Mouse (Mus musculus) ES-E14 (cell line): Measurements from ENCODE around the gene Tpcn2. TPM values are rescaled to one million over a fixed set of nuclear protein-coding genes. Genes with fewer than 3 reads are reported as not detected.

Source experiments
- DNase-seq: peaks from one replicate; pipeline ENCODE4 v3.0.0-alpha.2; 2013; ENCODE audit warnings: low read depth, low spot score
- H3K27ac ChIP-seq: 2 replicates; pipeline ENCODE4 v1.5.1; 2012; ENCODE audit warnings: low read depth, mild to moderate bottlenecking, low read length, moderate library complexity, mixed read lengths; ENCODE audit not compliant: poor library complexity, insufficient read depth, severe bottlenecking
- H3K36me3 ChIP-seq: 2 replicates; pipeline ENCODE4 v1.6.1; 2012; ENCODE audit warnings: mild to moderate bottlenecking, low read length, moderate library complexity, mixed read lengths; ENCODE audit not compliant: control insufficient read depth, poor library complexity, insufficient read depth, severe bottlenecking
- H3K4me1 ChIP-seq, 2 experiments: fragments of 150-350 bp in 1 of 2; sonication (generic) in 1 of 2; 2 replicates each; pipeline ENCODE4 v1.6.1; 2012; ENCODE audit warnings: low read length in 2 of 2, mild to moderate bottlenecking in 1 of 2, mixed read lengths in 1 of 2; ENCODE audit not compliant: control insufficient read depth in 2 of 2, insufficient read depth in 2 of 2, poor library complexity in 1 of 2
- H3K4me3 ChIP-seq, 2 experiments: fragments of 150-350 bp in 1 of 2; sonication (generic) in 1 of 2; 2 replicates each; pipeline ENCODE4 v1.5.1; 2012; ENCODE audit warnings: low read length in 2 of 2, low read depth in 1 of 2, mild to moderate bottlenecking in 1 of 2, mixed read lengths in 1 of 2; ENCODE audit not compliant: insufficient read depth in 1 of 2, poor library complexity in 1 of 2, severe bottlenecking in 1 of 2
- H3K9ac ChIP-seq: 2 replicates; pipeline ENCODE4 v1.6.1; 2012; ENCODE audit warnings: low read depth, mild to moderate bottlenecking, low read length, mixed read lengths; ENCODE audit not compliant: poor library complexity, insufficient read depth, severe bottlenecking
- H3K9me3 ChIP-seq: fragments of 150-350 bp; sonication (generic); 2 replicates; pipeline ENCODE4 v1.6.1; 2012; ENCODE audit warnings: low read depth, mild to moderate bottlenecking, low read length; ENCODE audit not compliant: control insufficient read depth, insufficient read depth
- CHD2 ChIP-seq: IDR thresholded peaks from 2 replicates; pipeline ENCODE4 v1.6.1; 2014; ENCODE audit warnings: mild to moderate bottlenecking, low read depth, low read length, inconsistent platforms
- HCFC1 ChIP-seq: IDR thresholded peaks from 2 replicates; pipeline ENCODE4 v1.6.1; 2012; ENCODE audit warnings: low read length, inconsistent platforms, borderline replicate concordance; ENCODE audit not compliant: insufficient read depth
- MAFK ChIP-seq: IDR thresholded peaks from 2 replicates; pipeline ENCODE4 v1.6.1; 2014; ENCODE audit warnings: mild to moderate bottlenecking, low read depth, low read length, inconsistent platforms; ENCODE audit not compliant: insufficient read depth
- ZC3H11A ChIP-seq: IDR thresholded peaks from 2 replicates; pipeline ENCODE4 v1.6.1; 2012; ENCODE audit warnings: low read depth, mild to moderate bottlenecking, inconsistent platforms, low read length, borderline replicate concordance
- ZNF384 ChIP-seq: IDR thresholded peaks from 2 replicates; pipeline ENCODE4 v1.6.1; 2012; ENCODE audit warnings: low read depth, low read length, inconsistent platforms
- in situ Hi-C, 2 experiments: fragments of 600-800 bp; cut with MboI; formaldehyde crosslinking; loops; one replicate each; pipeline ENCODE4 v1.15.1; 2025; ENCODE audit warnings: low sequenced_read_pairs in 2 of 2, inconsistent platforms in 1 of 2; ENCODE audit not compliant: unreplicated experiment in 2 of 2
- total RNA-seq: library from RNA; depleted of rRNA; stranded (reverse); fragments of 300-350 nt; gene quantifications from 2 replicates; pipeline ENCODE4 v1.2.3, GENCODE M21; 2012

Tpcn2 gene
- total RNA-seq, 1 experiment, result 10.1 TPM

DNA sequence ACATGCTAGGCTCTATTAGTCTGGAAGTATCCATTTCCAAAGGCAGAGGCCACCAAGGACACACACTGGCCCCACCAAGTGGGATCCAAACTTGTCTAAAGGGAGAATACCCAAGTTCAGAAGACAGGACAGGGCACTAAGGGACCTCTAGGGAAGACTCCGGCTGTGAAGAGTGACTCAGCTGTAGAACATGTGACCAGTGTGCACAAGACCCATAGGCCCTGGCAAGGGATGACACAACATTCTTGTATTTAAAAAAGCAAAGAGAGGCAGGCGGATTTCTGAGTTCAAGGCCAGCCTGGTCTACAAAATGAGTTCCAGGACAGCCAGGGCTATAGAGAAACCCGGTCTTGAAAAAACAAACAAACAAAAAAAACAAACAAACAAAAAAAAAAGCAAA is 8.3 kb downstream of the Tpcn2 start:
- in situ Hi-C loops, result no loop called here
- Histone ChIP-seq H3K4me1 (no peaks in the 10 kb centered on the region), H3K9me3 (no peaks in the 10 kb centered on the region), H3K36me3 (peaks cover 44% of the 10 kb centered on the region), H3K27ac (no peak overlapping the region), H3K4me3 (no peak overlapping the region), H3K9ac (no peak overlapping the region)
- DNase-seq, result no peak
- TF ChIP-seq MAFK (no peak), ZNF384 (no peak), HCFC1 (no peak), ZC3H11A (no peak), CHD2 (no peak)

- Histone ChIP-seq H3K4me3 (no peak overlapping the region), H3K9me3 (no peaks in the 10 kb centered on the region), H3K4me1 (no peaks in the 10 kb centered on the region), H3K27ac (no peak overlapping the region), H3K9ac (no peak overlapping the region), H3K36me3 (peaks cover 28% of the 10 kb centered on the region)
- no peak for DNase-seq
- in situ Hi-C loops, result no loop called here
- TF ChIP-seq ZNF384, result no peak
- TF ChIP-seq MAFK, result no peak
- TF ChIP-seq CHD2, result no peak
- no peak for TF ChIP-seq HCFC1
- no peak for TF ChIP-seq ZC3H11A
These were observed 12.9 kb downstream of the Tpcn2 start for GRCm38 (mm10) chr7:145270955-145271354.

DNA sequence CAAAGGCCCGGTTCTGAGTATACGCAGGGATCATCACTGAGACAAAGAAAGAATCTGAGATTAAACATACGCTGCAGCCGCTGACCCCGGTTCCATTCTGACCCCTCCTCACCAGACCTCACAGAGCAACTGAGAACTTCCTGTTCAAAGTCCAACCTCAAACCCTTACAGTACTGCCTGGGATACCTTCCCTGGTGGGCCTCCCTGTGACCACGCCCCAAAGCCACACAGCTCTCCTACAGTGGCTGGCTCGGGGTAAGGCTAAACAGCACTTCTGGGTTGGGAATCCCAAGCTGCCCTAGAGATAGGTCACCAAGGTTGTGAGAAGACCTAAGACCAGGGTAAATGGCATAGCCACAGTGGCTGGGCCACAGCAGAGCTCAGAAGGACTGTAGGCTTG is 14.9 kb downstream of the Tpcn2 start:
- in situ Hi-C loops, result no loop called here
- H3K36me3 ChIP-seq, result peaks cover 28% of the 10 kb centered on the region
- TF ChIP-seq ZC3H11A (no peak), CHD2 (no peak), HCFC1 (no peak), MAFK (no peak), ZNF384 (no peak)

GRCm38 (mm10) chr7:145266011-145266410 is 17.8 kb downstream of the Tpcn2 start:
- TF ChIP-seq CHD2 (no peak), ZNF384 (no peak), MAFK (no peak), HCFC1 (no peak), ZC3H11A (no peak)
- no peak overlapping the region for H3K4me3 ChIP-seq
- in situ Hi-C loops, result no loop called here
- H3K9ac ChIP-seq, result no peak overlapping the region
- no peak overlapping the region for H3K27ac ChIP-seq
- H3K9me3 ChIP-seq, result no peaks in the 10 kb centered on the region
- no peak for DNase-seq
- H3K36me3 ChIP-seq, result peaks cover 15% of the 10 kb centered on the region
- H3K4me1 ChIP-seq, result no peaks in the 10 kb centered on the region

More for the DNA sequence above, 14.9 kb downstream of the Tpcn2 start:
- H3K4me1 ChIP-seq, result no peaks in the 10 kb centered on the region
- H3K4me3 ChIP-seq, result no peak overlapping the region
- no peaks in the 10 kb centered on the region for H3K9me3 ChIP-seq
- H3K9ac ChIP-seq, result no peak overlapping the region
- no peak for DNase-seq
- no peak overlapping the region for H3K27ac ChIP-seq

DNA sequence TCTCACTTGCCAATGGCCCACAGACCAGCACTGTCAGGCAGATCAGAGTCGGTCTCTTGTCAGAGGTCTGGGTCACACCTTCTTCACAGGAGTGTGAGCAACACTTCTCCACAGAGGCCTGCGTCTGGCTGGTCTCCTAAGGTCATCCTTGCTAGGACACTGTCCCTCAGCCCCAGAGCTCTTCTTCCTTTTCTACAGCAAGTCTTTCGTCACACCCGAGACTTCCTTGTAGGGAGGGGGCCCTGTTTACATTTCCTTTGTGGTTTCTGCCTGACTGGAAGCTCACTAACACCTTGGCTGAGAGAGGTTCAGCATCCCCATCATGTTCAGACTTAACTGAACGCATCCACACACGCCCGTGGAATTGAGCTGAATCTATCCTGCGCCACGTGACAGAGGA is 19.6 kb downstream of the Tpcn2 start:
- in situ Hi-C loops, result no loop called here
- Histone ChIP-seq H3K4me1 (no peaks in the 10 kb centered on the region), H3K9me3 (no peaks in the 10 kb centered on the region), H3K27ac (no peak overlapping the region), H3K4me3 (no peak overlapping the region), H3K36me3 (peaks cover 11% of the 10 kb centered on the region), H3K9ac (no peak overlapping the region)
- no peak for DNase-seq
- no peak for TF ChIP-seq ZC3H11A
- no peak for TF ChIP-seq ZNF384
- TF ChIP-seq CHD2, result no peak
- TF ChIP-seq HCFC1, result no peak
- TF ChIP-seq MAFK, result no peak
